Mouse (Mus musculus) lung, embryonic 14.5 days (tissue): ENCODE results near the gene Wdr24. TPM values are rescaled to one million over a fixed set of nuclear protein-coding genes. Genes with fewer than 3 reads are reported as not detected.
A peak's percentile ranks its signal among the peaks of the same experiment; 100 is the strongest.
"Not testable (repeated sequence)": the region's sequence is repeated elsewhere in the genome, so short reads cannot be mapped to it uniquely, and the experiment has no call there.

Source experiments
- ATAC-seq: fragments of 200-750 bp; cut with Nextera tagmentation; 2 replicates; pipeline ENCODE4 v1.8.0; 2017; ENCODE audit warnings: mild to moderate bottlenecking, moderate TSS enrichment, moderate library complexity; ENCODE audit not compliant: insufficient read depth
- DNase-seq: peaks from one replicate; pipeline ENCODE4 v3.0.0-alpha.2; 2015
- H3K27ac ChIP-seq: fragments of 300-500 bp; sonication (generic); 2 replicates; pipeline ENCODE4 v1.5.1; 2014; ENCODE audit warnings: low read depth, mild to moderate bottlenecking, moderate library complexity
- H3K27me3 ChIP-seq: fragments of 300-500 bp; sonication (generic); 2 replicates; pipeline ENCODE4 v1.6.1; 2014; ENCODE audit warnings: low read length, control low read depth; ENCODE audit not compliant: insufficient read depth
- H3K36me3 ChIP-seq: fragments of 300-500 bp; sonication (generic); 2 replicates; pipeline ENCODE4 v1.6.1; 2014; ENCODE audit warnings: control low read depth; ENCODE audit not compliant: insufficient read depth
- H3K4me1 ChIP-seq: fragments of 300-500 bp; sonication (generic); 2 replicates; pipeline ENCODE4 v1.6.1; 2014; ENCODE audit warnings: antibody characterized with exemption, control low read depth; ENCODE audit not compliant: insufficient read depth
- H3K4me2 ChIP-seq: fragments of 300-500 bp; sonication (generic); 2 replicates; pipeline ENCODE4 v1.6.1; 2014; ENCODE audit warnings: mild to moderate bottlenecking
- H3K4me3 ChIP-seq: fragments of 300-500 bp; sonication (generic); 2 replicates; pipeline ENCODE4 v1.5.1; 2014; ENCODE audit warnings: low read depth, low read length
- H3K9ac ChIP-seq: fragments of 300-500 bp; sonication (generic); 2 replicates; pipeline ENCODE4 v1.6.1; 2014
- H3K9me3 ChIP-seq: fragments of 300-500 bp; sonication (generic); 2 replicates; pipeline ENCODE4 v1.6.1; 2016; ENCODE audit warnings: low read depth, low read length, control low read depth
- CTCF ChIP-seq: IDR thresholded peaks from 2 replicates; pipeline ENCODE4 v1.5.1; 2016; ENCODE audit warnings: antibody characterized with exemption, low read depth
- WGBS: fragments of 180-500 bp; shearing (Covaris S2); extraction: QIAGEN DNeasy Blood & Tissue Kit; methylation state at CpG from one replicate; pipeline ENCODE4 v1.1.7; 2014; 5-methylcytosine and 5-hydroxymethylcytosine counted together
- polyA plus RNA-seq: library from polyadenylated mRNA; unstranded; fragments of >200 nt; fragmentation: Nextera tagmentation; extraction: Ambion mirVana; gene quantifications from 2 replicates; pipeline ENCODE4 v1.2.1, GENCODE M21; 2014

The Wdr24 gene
- polyA plus RNA-seq, 1 experiment from 2014 or later = 26.0 TPM

DNA sequence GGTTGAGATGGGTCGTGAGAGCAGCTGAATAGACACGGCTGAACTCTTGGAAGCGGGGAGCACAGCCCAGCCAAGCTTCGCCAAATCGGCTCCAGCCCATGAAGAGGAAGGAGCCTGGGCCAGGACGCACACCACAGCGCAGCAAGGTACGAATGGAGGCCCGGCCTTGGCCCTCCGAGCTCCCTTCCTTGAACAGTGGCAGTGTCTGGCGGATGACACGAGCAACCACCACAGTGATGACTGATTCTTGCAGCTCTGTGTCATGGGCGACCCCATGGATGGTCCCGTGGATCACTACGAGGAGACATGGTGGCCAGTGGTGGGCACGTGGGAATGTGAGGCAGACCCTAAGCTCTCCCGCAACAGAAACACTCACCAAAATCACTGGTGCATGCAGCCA, 28.4 kb upstream of the Wdr24 start:
- WGBS = 84% methylated on average over 17 of the region's 17 CpGs
- Histone ChIP-seq H3K4me2 (peak overlapping the region; percentile 98), H3K4me1 (peaks cover 14% of the 10 kb centered on the region), H3K27ac (no peak overlapping the region), H3K36me3 (0 out of 2 replicates have a peak, but pooled peaks cover 10% of the 10 kb centered on the region), H3K9ac (no peak overlapping the region), H3K9me3 (no peaks in the 10 kb centered on the region), H3K27me3 (no peaks in the 10 kb centered on the region), H3K4me3 (peak overlapping the region; percentile 61)
- no peak for TF ChIP-seq CTCF
- DNase-seq (no peak), ATAC-seq (no peak)

DNA sequence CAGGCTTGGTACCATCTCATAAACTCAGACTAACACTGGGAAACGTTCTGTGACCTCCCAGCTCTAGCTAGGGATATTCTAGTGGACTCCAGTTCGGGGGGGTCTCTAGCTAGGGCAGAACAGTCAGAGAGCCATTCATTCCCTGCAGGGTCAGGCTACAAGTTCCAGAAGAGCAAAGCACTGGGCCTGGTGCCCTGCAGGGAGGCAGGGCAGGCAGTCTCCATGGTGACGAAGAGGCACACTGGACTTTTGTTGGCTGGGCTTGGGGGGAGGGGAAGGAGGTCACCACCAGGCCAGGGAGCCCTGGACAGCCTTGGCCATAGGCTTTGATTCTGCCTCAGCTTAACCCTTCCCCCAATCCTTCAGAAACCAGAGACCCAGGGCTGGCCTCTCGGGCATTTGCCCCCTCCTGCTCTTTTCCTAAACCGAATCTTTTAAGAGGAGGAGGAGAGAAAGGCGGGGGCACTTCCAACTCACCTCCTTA, 27.8 kb upstream of the Wdr24 start, which contains the start of gene AC134908.4:
Gene AC134908.4, minus strand, starts transcription at position 51 of the 484 bp plus-strand sequence.
- WGBS = 20% methylated on average over 6 of the region's 6 CpGs
- TF ChIP-seq CTCF = no peak
- Histone ChIP-seq H3K9me3 (no peaks in the 10 kb centered on the region), H3K36me3 (0 out of 2 replicates have a peak, but pooled peaks cover 10% of the 10 kb centered on the region), H3K4me3 (peak within 1 kb of the TSS; percentile 61), H3K4me1 (peaks cover 14% of the 10 kb centered on the region), H3K9ac (peak within 1 kb of the TSS; percentile 52), H3K27ac (peak within 1 kb of the TSS; percentile 64; the same call in 1 of the 2 replicates), H3K4me2 (peak within 1 kb of the TSS; percentile 98), H3K27me3 (no peaks in the 10 kb centered on the region)
- DNase-seq (peak; percentile 38), ATAC-seq (no peak)

DNA sequence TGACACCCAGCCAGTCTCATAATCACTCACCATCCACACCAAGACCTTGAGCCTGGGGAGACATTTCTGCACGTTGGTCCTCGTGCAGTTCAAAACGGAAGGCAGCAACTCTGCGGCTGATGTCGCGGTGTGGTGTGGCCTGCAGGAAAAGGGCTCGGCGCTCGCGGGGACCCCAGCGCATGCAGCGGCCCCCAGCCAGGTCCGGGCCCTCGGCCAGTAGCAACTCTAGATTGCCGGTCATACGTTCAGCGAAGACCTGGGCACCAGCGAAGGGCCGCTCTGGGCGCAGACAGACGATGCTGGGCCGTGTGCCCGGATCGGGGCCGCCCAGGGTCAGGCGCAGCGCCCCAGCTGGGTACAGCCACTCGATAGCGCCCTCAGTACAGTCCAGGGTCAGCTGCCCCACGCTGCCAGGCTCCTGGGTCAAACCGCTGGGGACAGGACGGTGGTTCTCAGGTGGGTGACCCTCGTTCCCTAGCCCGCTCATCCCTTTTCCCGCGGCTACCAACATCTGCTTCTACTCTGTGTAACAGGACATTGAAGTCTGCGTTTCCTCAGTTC, 27.1 kb upstream of the Wdr24 start:
- no peaks in the 10 kb centered on the region for H3K9me3 ChIP-seq
- H3K27me3 ChIP-seq = no peaks in the 10 kb centered on the region
- peak overlapping the region; percentile 61 for H3K4me3 ChIP-seq
- peak overlapping the region; percentile 98 for H3K4me2 ChIP-seq
- no peak for TF ChIP-seq CTCF
- DNase-seq (no peak), ATAC-seq (peak; percentile 3; the same call in 1 of the 2 replicates)
- peaks cover 14% of the 10 kb centered on the region for H3K4me1 ChIP-seq
- WGBS = under 1% methylated on average over 37 of the region's 37 CpGs
- H3K9ac ChIP-seq = peak overlapping the region; percentile 52
- peak overlapping the region; percentile 64; the same call in 1 of the 2 replicates for H3K27ac ChIP-seq
- H3K36me3 ChIP-seq = 0 out of 2 replicates have a peak, but pooled peaks cover 10% of the 10 kb centered on the region

DNA sequence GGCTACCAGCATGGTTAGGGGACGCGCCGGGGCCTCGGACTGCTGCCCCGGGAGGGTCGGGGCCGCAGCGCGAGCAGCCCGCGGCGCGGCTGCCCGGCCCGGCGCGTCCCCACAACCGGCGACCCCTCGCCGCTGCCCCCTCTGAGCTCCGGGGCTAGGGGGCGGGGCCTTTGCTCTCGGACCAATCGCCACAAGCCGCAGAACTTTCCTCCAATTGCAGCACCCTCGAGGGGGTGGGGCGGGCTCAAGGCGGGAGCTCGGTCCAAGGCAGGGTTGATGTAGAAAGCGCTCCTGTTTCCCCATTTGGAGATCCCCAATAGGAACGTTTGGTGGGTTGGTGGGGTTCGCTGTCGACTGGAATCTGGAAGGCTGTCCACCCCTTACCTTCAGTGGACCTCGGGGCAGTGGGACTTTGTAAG, 26.5 kb upstream of the Wdr24 start, which contains the start of gene Metrn:
Gene Metrn, minus strand, starts transcription at position 186 of the 419 bp plus-strand sequence.
- whole genome bisulfite sequencing = under 1% methylated on average over 35 of the region's 35 CpGs
- no peak for TF ChIP-seq CTCF
- peak within 1 kb of the TSS; percentile 61 for H3K4me3 ChIP-seq
- peak within 1 kb of the TSS; percentile 64; the same call in 1 of the 2 replicates for H3K27ac ChIP-seq
- peaks cover 14% of the 10 kb centered on the region for H3K4me1 ChIP-seq
- peak within 1 kb of the TSS; percentile 52 for H3K9ac ChIP-seq
- DNase-seq = peak; percentile 94
- no peaks in the 10 kb centered on the region for H3K9me3 ChIP-seq
- peak; percentile 78 for ATAC-seq
- 0 out of 2 replicates have a peak, but pooled peaks cover 10% of the 10 kb centered on the region for H3K36me3 ChIP-seq
- no peaks in the 10 kb centered on the region for H3K27me3 ChIP-seq
- H3K4me2 ChIP-seq = peak within 1 kb of the TSS; percentile 98

DNA sequence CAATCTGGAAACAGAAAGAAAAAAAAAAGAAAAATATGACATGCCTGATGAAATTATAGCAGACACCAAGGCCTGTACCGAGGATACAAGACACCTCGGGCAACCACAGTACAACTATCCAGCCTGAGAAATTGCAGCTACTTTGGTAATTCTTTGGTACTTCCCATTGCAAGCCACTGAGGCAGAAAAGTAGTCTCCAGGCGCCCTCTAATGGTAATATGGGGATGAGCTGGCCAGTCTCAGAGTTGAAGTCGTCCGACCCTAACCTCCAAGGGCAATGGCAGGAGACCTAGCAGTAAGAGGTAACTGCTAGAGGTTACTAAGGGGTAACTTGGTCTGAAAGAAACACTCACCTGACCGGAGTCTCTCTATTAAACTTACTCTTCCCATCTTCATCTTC, 22.4 kb upstream of the Wdr24 start:
- no peak overlapping the region for H3K27ac ChIP-seq
- no peaks in the 10 kb centered on the region for H3K27me3 ChIP-seq
- no peak overlapping the region for H3K9ac ChIP-seq
- H3K36me3 ChIP-seq = no peaks in the 10 kb centered on the region
- no peak overlapping the region for H3K4me2 ChIP-seq
- peaks cover under 1% of the 10 kb centered on the region; the same call in 1 of the 2 replicates for H3K4me1 ChIP-seq
- ATAC-seq (no peak), DNase-seq (peak; percentile 91)
- TF ChIP-seq CTCF = peak; percentile 84
- no peak overlapping the region for H3K4me3 ChIP-seq
- no peaks in the 10 kb centered on the region for H3K9me3 ChIP-seq
- 6% methylated on average over 6 of the region's 6 CpGs for WGBS

DNA sequence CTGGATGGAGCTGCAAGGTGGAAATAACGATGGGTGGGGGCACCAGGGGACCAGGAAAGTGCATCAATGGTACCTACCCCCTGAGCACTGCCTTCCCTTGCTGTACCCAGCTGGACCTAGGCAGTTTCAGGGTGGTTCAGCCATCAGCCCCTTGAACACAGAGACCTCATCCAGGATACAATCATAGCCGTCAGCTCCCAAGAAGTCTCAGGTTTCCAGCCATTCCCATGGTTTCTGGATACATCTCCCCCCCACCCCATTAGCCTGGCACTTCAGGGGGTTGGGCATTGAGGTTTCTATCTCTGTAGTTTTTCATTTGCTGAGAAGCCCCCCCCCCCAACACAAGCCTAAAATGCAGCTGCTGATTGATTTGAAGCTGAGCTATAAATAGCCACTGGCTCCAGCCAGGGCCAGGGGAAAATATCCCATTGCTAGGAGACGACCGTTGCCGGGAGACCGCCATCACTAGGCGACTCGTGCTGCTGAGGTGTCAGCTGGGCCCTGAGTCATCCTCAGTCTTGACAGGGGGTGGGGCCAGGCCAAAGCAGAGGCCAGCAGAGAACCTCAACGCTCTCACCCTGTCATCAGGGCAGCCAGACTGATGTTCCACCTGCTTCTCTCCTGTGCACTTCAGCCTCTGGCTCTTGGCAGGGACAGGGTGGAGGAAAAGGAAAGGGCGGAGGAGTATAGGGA, 20.5 kb upstream of the Wdr24 start:
- peak; percentile 28 for DNase-seq
- no peak overlapping the region for H3K9ac ChIP-seq
- no peak overlapping the region for H3K4me2 ChIP-seq
- H3K27ac ChIP-seq = no peak overlapping the region
- no peaks in the 10 kb centered on the region for H3K4me1 ChIP-seq
- TF ChIP-seq CTCF = no peak
- no peaks in the 10 kb centered on the region for H3K36me3 ChIP-seq
- H3K4me3 ChIP-seq = no peak overlapping the region
- H3K9me3 ChIP-seq = no peaks in the 10 kb centered on the region
- 8% methylated on average over 10 of the region's 10 CpGs for WGBS
- H3K27me3 ChIP-seq = no peaks in the 10 kb centered on the region; the same call in 1 of the 2 replicates
- ATAC-seq = peak; percentile 48; the same call in 1 of the 2 replicates

DNA sequence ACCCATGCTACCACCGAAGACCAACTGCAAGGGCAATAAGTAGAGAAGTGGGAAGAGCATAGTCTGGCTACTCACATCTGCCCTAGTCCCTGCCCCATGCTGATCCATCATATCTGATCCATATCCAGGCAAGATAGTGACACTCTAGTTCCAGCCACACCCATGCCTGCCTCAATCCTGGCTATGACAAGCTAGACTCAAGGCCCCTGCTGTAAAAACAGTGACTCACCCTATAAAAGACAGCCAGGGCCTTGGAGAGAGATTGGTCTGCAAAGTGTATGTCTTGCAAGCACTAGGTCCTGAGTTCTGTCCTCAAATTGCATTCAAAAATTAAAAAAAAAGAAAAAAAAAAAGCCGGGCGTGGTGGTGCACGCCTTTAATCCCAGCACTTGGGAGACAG, 16.9 kb upstream of the Wdr24 start:
- peaks cover 31% of the 10 kb centered on the region for H3K27me3 ChIP-seq
- H3K4me3 ChIP-seq = no peak overlapping the region
- ATAC-seq = no peak
- H3K36me3 ChIP-seq = no peaks in the 10 kb centered on the region
- no peak for TF ChIP-seq CTCF
- H3K9me3 ChIP-seq = no peaks in the 10 kb centered on the region
- WGBS = 79% methylated on average over 4 of the region's 4 CpGs
- DNase-seq = no peak
- no peaks in the 10 kb centered on the region for H3K4me1 ChIP-seq
- H3K4me2 ChIP-seq = no peak overlapping the region
- H3K27ac ChIP-seq = no peak overlapping the region
- no peak overlapping the region for H3K9ac ChIP-seq

DNA sequence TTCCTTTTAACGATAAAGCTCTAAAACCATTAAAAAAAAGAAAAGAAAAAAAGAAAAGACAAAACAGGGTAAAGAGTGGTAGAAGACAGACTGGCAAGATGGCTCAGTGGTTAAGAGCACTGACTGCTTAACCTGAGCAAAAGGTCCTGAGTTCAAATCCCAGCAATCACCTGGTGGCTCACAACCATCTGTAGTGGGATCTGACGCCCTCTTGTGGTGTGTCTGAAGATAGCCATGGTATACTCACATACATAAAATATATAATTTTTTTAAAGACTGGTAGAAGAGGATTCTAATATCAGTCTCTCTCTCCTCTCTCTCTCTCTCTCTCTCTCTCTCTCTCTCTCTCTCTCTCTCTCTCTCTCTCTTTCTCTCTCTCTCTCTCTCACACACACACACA, 16.0 kb upstream of the Wdr24 start:
- DNase-seq, H3K4me1 ChIP-seq, H3K4me2 ChIP-seq, H3K4me3 ChIP-seq, H3K9ac ChIP-seq, ATAC-seq, H3K9me3 ChIP-seq, H3K36me3 ChIP-seq, H3K27ac ChIP-seq: not testable (repeated sequence)
- 44% methylated on average over 2 of the region's 2 CpGs for WGBS
- H3K27me3 ChIP-seq = peaks cover 40% of the 10 kb centered on the region
